Mouse (Mus musculus) liver, embryonic 11.5 days (tissue): ENCODE data around the gene Bckdha. TPM values are rescaled to one million over a fixed set of nuclear protein-coding genes. Genes with fewer than 3 reads are reported as not detected.

ENCODE experiments used
- ATAC-seq: fragments of 200-750 bp; cut with Nextera tagmentation; replicated peaks from 2 replicates; pipeline ENCODE4 v1.8.0; 2017; ENCODE audit warnings: moderate number of reproducible peaks, mild to moderate bottlenecking, moderate TSS enrichment, moderate library complexity; ENCODE audit not compliant: low FRiP score
- DNase-seq: peaks from one replicate; pipeline ENCODE4 v3.0.0-alpha.2; 2017; ENCODE audit warnings: low spot score
- H3K27ac ChIP-seq: fragments of 300-500 bp; sonication (generic); 2 replicates; pipeline ENCODE4 v1.5.1; 2014; ENCODE audit warnings: mild to moderate bottlenecking, low read depth, low read length, control low read depth
- H3K27me3 ChIP-seq: fragments of 300-500 bp; sonication (generic); replicated peaks from 2 replicates; pipeline ENCODE4 v1.6.1; 2014; ENCODE audit warnings: low read length, mixed read lengths; ENCODE audit not compliant: control insufficient read depth, insufficient read depth
- H3K36me3 ChIP-seq: fragments of 300-500 bp; sonication (generic); 2 replicates; pipeline ENCODE4 v1.6.1; 2014; ENCODE audit warnings: mild to moderate bottlenecking, low read length, moderate library complexity, mixed read lengths; ENCODE audit not compliant: control insufficient read depth, insufficient read depth
- H3K4me1 ChIP-seq: fragments of 300-500 bp; sonication (generic); replicated peaks from 2 replicates; pipeline ENCODE4 v1.6.1; 2014; ENCODE audit warnings: low read length, mixed read lengths; ENCODE audit not compliant: control insufficient read depth, insufficient read depth
- H3K4me2 ChIP-seq: fragments of 300-500 bp; sonication (generic); 2 replicates; pipeline ENCODE4 v1.6.1; 2014; ENCODE audit warnings: mild to moderate bottlenecking, control low read depth, moderate library complexity
- H3K4me3 ChIP-seq: fragments of 300-500 bp; sonication (generic); 2 replicates; pipeline ENCODE4 v1.5.1; 2014; ENCODE audit warnings: low read depth, low read length, control low read depth
- H3K9ac ChIP-seq: fragments of 300-500 bp; sonication (generic); 2 replicates; pipeline ENCODE4 v1.6.1; 2014; ENCODE audit warnings: low read depth, low read length, control low read depth
- H3K9me3 ChIP-seq: fragments of 300-500 bp; sonication (generic); 2 replicates; pipeline ENCODE4 v1.6.1; 2016; ENCODE audit warnings: low read length, inconsistent platforms, mixed read lengths; ENCODE audit not compliant: control insufficient read depth
- WGBS: fragments of 180-500 bp; shearing (Covaris S2); extraction: QIAGEN DNeasy Blood & Tissue Kit; methylation state at CpG from one replicate; pipeline ENCODE4 v1.1.7; 2014; 5-methylcytosine and 5-hydroxymethylcytosine counted together
- polyA plus RNA-seq: library from polyadenylated mRNA; unstranded; fragments of >200 nt; fragmentation: Nextera tagmentation; extraction: Ambion mirVana; gene quantifications from 2 replicates; pipeline ENCODE4 v1.2.1, GENCODE M21; 2014

Gene Bckdha
- polyA plus RNA-seq, 1 experiment from 2014 or later, result 35.5 TPM

DNA sequence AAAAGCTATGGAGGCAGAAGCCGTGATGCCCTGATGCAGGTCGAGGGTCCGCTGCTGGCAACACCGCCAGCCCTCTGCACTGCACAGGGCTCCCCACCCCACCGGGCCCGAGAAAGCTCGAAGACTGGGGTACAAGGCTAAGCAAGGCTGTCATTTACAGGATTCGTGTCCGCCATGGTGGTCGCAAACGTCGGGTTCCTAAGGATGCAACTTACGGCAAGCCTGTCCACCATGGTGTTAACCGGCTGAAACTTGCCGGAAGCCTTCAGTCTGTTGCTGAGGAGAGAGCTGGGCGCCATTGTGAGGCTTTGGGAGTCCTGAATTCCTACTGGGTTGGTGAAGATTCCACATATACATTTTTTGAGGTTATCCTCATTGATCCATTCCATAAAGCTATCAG is 57.4 kb downstream of the Bckdha start:
- DNase-seq (no peak), ATAC-seq (no peak)
- Histone ChIP-seq H3K36me3 (no peaks in the 10 kb centered on the region), H3K27me3 (no peaks in the 10 kb centered on the region), H3K9ac (no peak overlapping the region), H3K9me3 (no peaks in the 10 kb centered on the region), H3K4me2 (no peak overlapping the region), H3K27ac (no peak overlapping the region), H3K4me1 (no peaks in the 10 kb centered on the region), H3K4me3 (no peak overlapping the region)
- 88% methylated on average over 16 of the region's 16 CpGs for WGBS

DNA sequence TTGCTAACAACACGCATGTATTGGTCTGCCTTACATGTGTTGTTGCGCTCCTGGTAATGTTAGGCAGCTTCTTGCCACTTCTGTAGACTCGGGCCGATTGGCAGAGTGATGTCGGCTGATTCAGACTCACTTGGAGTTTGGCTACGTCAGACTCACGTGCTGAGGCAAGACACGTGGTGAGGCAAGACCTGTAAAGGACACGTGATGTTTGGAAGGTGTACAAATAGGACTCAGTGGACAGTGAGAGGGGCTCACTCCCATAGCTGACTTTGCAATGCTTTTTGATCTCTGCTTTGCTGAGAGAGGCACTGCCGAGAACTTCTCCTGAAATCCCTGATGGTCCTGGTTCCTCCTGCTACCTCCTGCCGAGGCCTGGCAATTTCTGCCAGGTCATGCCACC is 58.1 kb downstream of the Bckdha start:
- WGBS, result 82% methylated on average over 11 of the region's 11 CpGs
- Histone ChIP-seq H3K4me1 (no peaks in the 10 kb centered on the region), H3K9me3 (no peaks in the 10 kb centered on the region), H3K27me3 (no peaks in the 10 kb centered on the region), H3K4me2 (no peak overlapping the region), H3K9ac (no peak overlapping the region), H3K36me3 (no peaks in the 10 kb centered on the region), H3K27ac (no peak overlapping the region), H3K4me3 (no peak overlapping the region)
- ATAC-seq (no peak), DNase-seq (no peak)

DNA sequence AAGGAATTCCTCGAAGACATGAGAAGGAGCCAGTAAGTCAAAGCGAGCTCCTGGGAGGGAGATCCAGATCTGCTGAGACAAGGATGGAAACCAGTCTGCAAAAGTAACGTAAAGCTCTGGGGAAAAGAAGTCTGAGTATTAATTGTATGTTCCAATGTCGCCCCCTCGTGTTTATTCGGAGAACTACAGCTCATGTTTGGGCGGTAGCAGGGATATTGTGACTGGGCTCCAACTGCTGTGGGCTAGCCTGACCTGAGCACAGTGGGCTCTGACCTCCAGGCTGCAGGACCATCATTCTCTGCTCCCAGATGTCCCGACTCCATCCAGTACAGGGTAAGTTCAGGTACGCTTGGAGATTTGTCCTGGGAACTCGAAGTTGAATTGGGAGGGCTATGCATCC is 59.1 kb downstream of the Bckdha start:
- Histone ChIP-seq H3K4me2 (no peak overlapping the region), H3K36me3 (no peaks in the 10 kb centered on the region), H3K9ac (no peak overlapping the region), H3K27ac (no peak overlapping the region), H3K4me1 (no peaks in the 10 kb centered on the region), H3K4me3 (no peak overlapping the region), H3K9me3 (no peaks in the 10 kb centered on the region), H3K27me3 (no peaks in the 10 kb centered on the region)
- ATAC-seq (no peak), DNase-seq (peak; percentile 59)
- WGBS, result 11% methylated on average over 10 of the region's 10 CpGs

DNA sequence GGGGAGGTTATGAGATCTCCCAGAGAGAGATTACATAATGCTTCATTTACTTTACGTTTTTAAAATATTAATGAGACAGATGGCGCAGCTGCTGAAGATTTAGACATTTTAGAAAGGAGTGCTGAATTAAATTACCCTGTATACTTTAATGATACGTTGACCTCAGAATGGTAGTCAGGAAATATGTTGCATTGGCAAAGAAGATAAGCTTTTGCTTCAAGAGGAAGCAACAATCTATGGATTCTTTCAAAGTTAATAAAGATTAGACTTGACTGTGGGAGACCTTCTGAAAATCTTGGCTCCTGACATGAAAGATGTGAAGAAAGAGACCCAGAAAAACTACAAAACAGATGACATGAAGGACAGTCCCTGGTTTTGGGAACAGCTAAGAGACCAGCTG is 64.9 kb downstream of the Bckdha start:
- Histone ChIP-seq H3K27me3 (no peaks in the 10 kb centered on the region), H3K4me2 (no peak overlapping the region), H3K27ac (no peak overlapping the region), H3K4me1 (no peaks in the 10 kb centered on the region), H3K9ac (no peak overlapping the region), H3K4me3 (no peak overlapping the region), H3K36me3 (no peaks in the 10 kb centered on the region), H3K9me3 (no peaks in the 10 kb centered on the region)
- 70% methylated on average over 3 of the region's 3 CpGs for WGBS
- ATAC-seq (no peak), DNase-seq (no peak)

DNA sequence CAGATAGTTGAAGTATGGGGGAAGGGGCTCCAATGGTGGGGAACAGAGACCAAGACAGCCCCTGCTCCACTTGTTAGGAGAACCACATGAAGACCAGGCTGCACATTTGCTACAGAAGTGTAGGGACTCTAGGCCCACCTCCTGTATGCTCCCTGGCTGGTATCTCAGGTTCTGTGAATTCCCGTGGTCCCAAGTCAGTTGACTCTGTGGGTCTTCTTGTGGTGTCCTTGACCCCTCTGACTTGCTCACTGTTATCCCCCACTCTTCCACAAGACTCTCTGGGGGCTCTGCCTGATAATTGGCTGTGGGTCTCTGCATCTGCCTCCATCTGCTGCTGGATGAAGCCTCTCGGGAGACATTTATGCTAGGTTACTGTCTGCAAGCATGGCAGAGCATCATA is 67.6 kb downstream of the Bckdha start:
- Histone ChIP-seq H3K4me1 (no peaks in the 10 kb centered on the region), H3K27ac (no peak overlapping the region), H3K4me2 (no peak overlapping the region), H3K9me3 (no peaks in the 10 kb centered on the region), H3K27me3 (no peaks in the 10 kb centered on the region), H3K4me3 (no peak overlapping the region), H3K9ac (no peak overlapping the region), H3K36me3 (no peaks in the 10 kb centered on the region)
- DNase-seq (no peak), ATAC-seq (no peak)
- WGBS, result 86% methylated on average over 2 of the region's 2 CpGs

DNA sequence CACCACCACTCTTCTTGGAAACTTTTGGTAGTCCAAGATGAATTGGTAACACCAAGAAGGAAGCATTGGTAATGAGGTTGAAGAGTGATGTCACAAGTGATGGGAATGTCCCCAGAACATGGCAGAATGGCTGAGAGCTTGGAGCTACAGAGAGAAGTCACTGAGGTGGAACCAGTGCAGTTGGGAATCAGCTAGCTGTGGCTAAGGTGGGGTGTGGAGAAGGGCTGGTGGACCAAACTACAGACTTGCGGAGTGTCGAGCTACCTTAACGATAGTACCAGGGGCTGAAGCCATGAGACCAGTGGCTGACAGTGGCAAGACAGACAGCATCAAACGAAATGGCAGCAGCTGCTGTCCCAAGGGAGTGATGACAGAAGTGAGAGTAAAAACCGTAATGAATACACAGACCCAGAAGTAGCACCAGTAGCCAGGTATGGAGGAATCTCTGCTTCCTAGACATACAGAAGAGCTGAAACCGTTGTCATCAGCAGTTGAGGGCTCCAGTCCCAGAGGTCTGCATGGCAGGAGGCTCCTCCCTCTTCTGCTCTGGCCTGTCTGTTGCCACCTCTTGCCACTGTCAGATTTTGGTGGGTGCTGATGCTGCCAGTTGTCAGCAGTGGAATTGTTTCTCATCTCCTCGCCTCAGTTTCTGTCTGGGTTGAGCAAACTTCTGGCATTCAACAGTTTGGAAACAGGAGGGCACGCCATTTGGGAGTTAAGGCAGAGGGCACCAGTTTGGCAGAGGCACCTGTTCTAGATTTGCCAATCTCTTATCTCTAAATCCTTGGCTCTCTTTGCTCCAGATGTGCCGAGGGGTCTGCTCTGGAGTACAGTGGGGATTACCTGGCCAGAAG is 73.2 kb downstream of the Bckdha start:
- ATAC-seq (no peak), DNase-seq (no peak)
- WGBS, result 71% methylated on average over 9 of the region's 9 CpGs
- H3K4me1 ChIP-seq, result no peaks in the 10 kb centered on the region
- H3K4me2 ChIP-seq, result no peak overlapping the region
- no peaks in the 10 kb centered on the region for H3K36me3 ChIP-seq
- no peak overlapping the region for H3K4me3 ChIP-seq
- peaks cover 3% of the 10 kb centered on the region; the same call in 1 of the 2 replicates for H3K9me3 ChIP-seq
- H3K27me3 ChIP-seq, result no peaks in the 10 kb centered on the region
- H3K9ac ChIP-seq, result no peak overlapping the region
- no peak overlapping the region for H3K27ac ChIP-seq

DNA sequence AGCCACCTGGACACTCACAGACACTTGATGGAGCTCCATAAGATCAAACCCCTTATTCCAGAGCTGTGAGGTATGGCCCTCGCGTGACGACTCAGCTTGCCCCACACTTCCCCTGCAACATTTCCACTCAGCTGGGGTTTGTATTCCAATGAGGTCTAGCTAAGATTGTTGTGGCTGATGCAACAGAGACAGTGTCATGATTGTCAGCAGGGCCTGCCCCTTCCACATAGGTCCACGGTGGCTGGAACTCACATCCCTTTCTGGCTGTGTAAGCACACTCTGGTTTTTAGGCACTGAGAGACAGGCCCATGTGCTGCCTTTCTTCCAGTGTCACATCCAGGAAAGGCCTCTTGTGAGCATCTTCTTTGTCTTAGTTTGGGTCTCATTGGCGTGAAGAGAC is 74.1 kb downstream of the Bckdha start:
- no peak for ATAC-seq

DNA sequence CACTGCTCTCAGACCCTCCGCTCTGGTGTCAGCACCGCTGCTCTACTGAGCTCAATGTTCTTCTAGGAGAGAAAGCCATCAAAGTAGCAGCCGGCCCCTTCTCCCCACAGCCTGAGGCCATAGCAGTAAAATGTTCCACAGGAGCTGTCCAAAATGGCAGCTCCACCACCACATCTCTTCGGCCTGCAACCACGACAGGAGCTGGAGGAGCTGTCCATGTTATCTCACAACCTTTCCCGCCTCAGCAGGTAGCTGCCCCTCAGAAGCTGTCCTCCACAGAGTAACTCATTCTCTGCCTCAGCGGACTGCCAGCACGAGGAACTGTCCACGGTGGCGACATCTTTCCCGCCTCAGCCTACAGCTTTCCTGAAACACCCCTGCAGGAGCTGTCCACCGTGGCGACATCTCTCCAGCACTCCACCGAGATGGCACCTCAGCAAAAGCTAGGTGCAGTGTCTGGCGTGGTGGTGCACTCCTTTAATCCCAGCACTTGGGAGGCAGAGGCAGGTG is 76.4 kb downstream of the Bckdha start:
- Histone ChIP-seq H3K27me3 (no peaks in the 10 kb centered on the region), H3K4me3 (no peak overlapping the region), H3K9ac (no peak overlapping the region), H3K27ac (no peak overlapping the region), H3K9me3 (peaks cover 3% of the 10 kb centered on the region; the same call in 1 of the 2 replicates), H3K4me2 (no peak overlapping the region), H3K36me3 (no peaks in the 10 kb centered on the region), H3K4me1 (no peaks in the 10 kb centered on the region)
- DNase-seq, result no peak
- WGBS, result 73% methylated on average over 15 of the region's 15 CpGs
- ATAC-seq, result no peak

More for the DNA sequence above, 74.1 kb downstream of the Bckdha start:
- no peaks in the 10 kb centered on the region for H3K4me1 ChIP-seq
- H3K27ac ChIP-seq, result no peak overlapping the region
- no peaks in the 10 kb centered on the region for H3K27me3 ChIP-seq
- H3K9ac ChIP-seq, result no peak overlapping the region
- H3K9me3 ChIP-seq, result peaks cover 3% of the 10 kb centered on the region; the same call in 1 of the 2 replicates
- no peaks in the 10 kb centered on the region for H3K36me3 ChIP-seq
- WGBS, result 78% methylated on average over 5 of the region's 5 CpGs
- no peak overlapping the region for H3K4me3 ChIP-seq
- no peak overlapping the region for H3K4me2 ChIP-seq
- no peak for DNase-seq
